In the genomic region with DNA sequence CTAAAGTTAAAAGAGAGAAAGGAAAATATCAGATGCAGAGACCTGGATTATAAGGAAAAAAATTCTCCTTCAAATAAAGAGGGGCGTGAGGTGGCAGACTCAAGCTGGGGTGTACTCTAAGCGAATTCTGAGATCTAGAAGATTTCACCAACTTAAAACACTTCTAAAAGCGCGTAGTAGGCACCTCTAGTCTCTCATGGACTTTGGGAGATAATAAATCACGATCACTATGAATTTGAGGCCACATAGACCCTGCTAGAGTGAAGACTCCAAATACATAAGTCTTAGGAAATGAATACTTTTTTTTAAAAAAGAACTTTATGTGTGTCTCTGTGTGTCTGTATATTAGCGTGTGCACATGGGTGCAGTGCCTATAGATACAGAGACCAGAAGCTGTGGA, we compare ENCODE assay signal across 8 mouse cellular contexts. TPM values are rescaled to one million over a fixed set of nuclear protein-coding genes. Genes with fewer than 3 reads are reported as not detected.
DNase-seq lines count a peak whose midpoint lies in the region; ATAC-seq and TF ChIP-seq lines count a peak whose summit lies in the region.

No protein-coding gene starts in this region.

- peak overlapping the region; percentile 84 for H3K4me2 ChIP-seq in heart, postnatal 0 days (ENCODE audit: low read depth, low read length)
- H3K4me2 ChIP-seq in hindbrain, embryonic 14.5 days (replicated peaks), result peak overlapping the region; percentile 75

- peaks cover 34% of the 10 kb centered on the region for H3K36me3 ChIP-seq in heart, postnatal 0 days (replicated peaks; ENCODE audit: control insufficient read depth, insufficient read depth, low read length)
- H3K36me3 ChIP-seq in embryonic facial prominence, embryonic 10.5 days (replicated peaks), result peaks cover 39% of the 10 kb centered on the region
- H3K36me3 ChIP-seq in hindbrain, embryonic 14.5 days (replicated peaks; ENCODE audit: control insufficient read depth, insufficient read depth), result peaks cover 33% of the 10 kb centered on the region
- peaks cover 36% of the 10 kb centered on the region for H3K36me3 ChIP-seq in midbrain, embryonic 10.5 days

- peaks cover 23% of the 10 kb centered on the region for H3K4me1 ChIP-seq in heart, postnatal 0 days (ENCODE audit: control insufficient read depth, insufficient read depth)
- peaks cover 70% of the 10 kb centered on the region for H3K4me1 ChIP-seq in embryonic facial prominence, embryonic 10.5 days
- peaks cover 37% of the 10 kb centered on the region for H3K4me1 ChIP-seq in hindbrain, embryonic 14.5 days (replicated peaks; ENCODE audit: control insufficient read depth, insufficient read depth, low read length)
- H3K4me1 ChIP-seq in midbrain, embryonic 10.5 days, result peaks cover 72% of the 10 kb centered on the region

- TF ChIP-seq CTCF in heart, postnatal 0 days (IDR thresholded peaks at IDR 0.05; ENCODE audit: low read depth), result no peak

- no peak overlapping the region for H3K27ac ChIP-seq in heart, postnatal 0 days (ENCODE audit: low read depth)
- peak overlapping the region; percentile 81 for H3K27ac ChIP-seq in embryonic facial prominence, embryonic 10.5 days (replicated peaks)
- no peak overlapping the region for H3K27ac ChIP-seq in hindbrain, embryonic 14.5 days
- peak overlapping the region; percentile 83; the same call in 1 of the 2 replicates for H3K27ac ChIP-seq in midbrain, embryonic 10.5 days (replicated peaks)

- H3K27me3 ChIP-seq in heart, postnatal 0 days (ENCODE audit: control insufficient read depth, insufficient read depth, low read length), result no peaks in the 10 kb centered on the region
- H3K27me3 ChIP-seq in embryonic facial prominence, embryonic 10.5 days (replicated peaks; ENCODE audit: low read depth, poor library complexity, severe bottlenecking), result no peaks in the 10 kb centered on the region
- H3K27me3 ChIP-seq in hindbrain, embryonic 14.5 days (ENCODE audit: control insufficient read depth, insufficient read depth, low read length), result no peaks in the 10 kb centered on the region
- H3K27me3 ChIP-seq in midbrain, embryonic 10.5 days (ENCODE audit: low read depth, poor library complexity, severe bottlenecking), result no peaks in the 10 kb centered on the region

- TF ChIP-seq EP300 in heart, postnatal 0 days (IDR thresholded peaks at IDR 0.05; ENCODE audit: low read depth), result no peak

- no peak for DNase-seq in heart, postnatal 0 days (ENCODE audit: low spot score)
- DNase-seq in heart, adult 8-10 months (ENCODE audit: low spot score), result no peak
- no peak for DNase-seq in embryonic facial prominence, embryonic 10.5 days (ENCODE audit: low spot score)
- DNase-seq in hindbrain, embryonic 14.5 days (ENCODE audit: low spot score), result no peak
- DNase-seq in midbrain, embryonic 10.5 days (ENCODE audit: low spot score), result no peak
- DNase-seq in adrenal gland, postnatal 4 days (ENCODE audit: low spot score in 2 of 2), result no peak
- DNase-seq in layer of hippocampus, adult 9-10 months (ENCODE audit: low spot score), result no peak
- no peak for DNase-seq in layer of hippocampus, adult 8-10 months (ENCODE audit: low spot score in 2 of 2)

- no peaks in the 10 kb centered on the region for H3K9me3 ChIP-seq in heart, postnatal 0 days (replicated peaks; ENCODE audit: control insufficient read depth, low read length)
- no peaks in the 10 kb centered on the region for H3K9me3 ChIP-seq in embryonic facial prominence, embryonic 10.5 days
- H3K9me3 ChIP-seq in hindbrain, embryonic 14.5 days (ENCODE audit: control insufficient read depth, low read length), result no peaks in the 10 kb centered on the region
- H3K9me3 ChIP-seq in midbrain, embryonic 10.5 days (replicated peaks), result no peaks in the 10 kb centered on the region

- H3K9ac ChIP-seq in heart, postnatal 0 days (replicated peaks; ENCODE audit: low read depth, low read length), result no peak overlapping the region
- peak overlapping the region; percentile 72; the same call in 1 of the 2 replicates for H3K9ac ChIP-seq in hindbrain, embryonic 14.5 days

- ATAC-seq in heart, postnatal 0 days (ENCODE audit: insufficient read depth, low read depth), result no peak
- ATAC-seq in hindbrain, embryonic 14.5 days (ENCODE audit: low FRiP score), result no peak

- WGBS in heart, postnatal 0 days, result 57% methylated on average over 6 of the region's 6 CpGs
- WGBS in embryonic facial prominence, embryonic 10.5 days, result 70% methylated on average over 6 of the region's 6 CpGs
- 69% methylated on average over 6 of the region's 6 CpGs for WGBS in hindbrain, embryonic 14.5 days
- 64% methylated on average over 6 of the region's 6 CpGs for WGBS in midbrain, embryonic 10.5 days

- no peak overlapping the region for H3K4me3 ChIP-seq in heart, postnatal 0 days (ENCODE audit: low read depth, low read length)
- H3K4me3 ChIP-seq in embryonic facial prominence, embryonic 10.5 days, result peak overlapping the region; percentile 67
- H3K4me3 ChIP-seq in hindbrain, embryonic 14.5 days (replicated peaks; ENCODE audit: low read length), result peak overlapping the region; percentile 50
- peak overlapping the region; percentile 60 for H3K4me3 ChIP-seq in midbrain, embryonic 10.5 days

RNA-seq across cellular contexts. Expression of a gene that starts 0.5 kb away (rescaled TPM):
- total RNA-seq in heart, postnatal 0 days (2014; rRNA removed; ENCODE audit: low replicate concordance), result 378 and 469 TPM in 2 replicates
- 815 and 873 TPM in 2 replicates for polyA plus RNA-seq in heart, postnatal 0 days (2015; fragmentation: Nextera tagmentation; extraction: Ambion mirVana)
- total RNA-seq in heart, adult 8-10 months (2022), result 1,000 to 10,000 TPM; 1,233 to 1,415 (median 1,285) TPM
- polyA plus RNA-seq in embryonic facial prominence, embryonic 10.5 days (2016; fragmentation: Nextera tagmentation; extraction: Ambion mirVana), result 42.2 and 46.3 TPM in 2 replicates
- 49.9 and 56.1 TPM in 2 replicates for polyA plus RNA-seq in hindbrain, embryonic 14.5 days (2014; fragmentation: Nextera tagmentation; extraction: Ambion mirVana)
- 42.2 and 48.6 TPM in 2 replicates for polyA plus RNA-seq in midbrain, embryonic 10.5 days (2016; fragmentation: Nextera tagmentation; extraction: Ambion mirVana)
- total RNA-seq in adrenal gland, postnatal 4 days (2021), result 100 to 1,000 TPM; 295 to 378 TPM
- total RNA-seq in layer of hippocampus, adult 8-10 months (2022), result 10 to 100 TPM; 60.3 to 69.1 (median 64.8) TPM

RNA-seq across cellular contexts. Expression of a gene that starts 1.1 kb away (rescaled TPM):
- 3.4 and 10.3 TPM in 2 replicates for total RNA-seq in heart, postnatal 0 days (2014; rRNA removed; ENCODE audit: low replicate concordance)
- polyA plus RNA-seq in heart, postnatal 0 days (2015; fragmentation: Nextera tagmentation; extraction: Ambion mirVana), result 2.2 TPM in 2 replicates
- total RNA-seq in heart, adult 8-10 months (2022), result 1 to 10 TPM; 3.9 to 6.3 (median 5.2) TPM
- polyA plus RNA-seq in embryonic facial prominence, embryonic 10.5 days (2016; fragmentation: Nextera tagmentation; extraction: Ambion mirVana), result 12.6 and 13.2 TPM in 2 replicates
- 25.6 and 26.6 TPM in 2 replicates for polyA plus RNA-seq in hindbrain, embryonic 14.5 days (2014; fragmentation: Nextera tagmentation; extraction: Ambion mirVana)
- polyA plus RNA-seq in midbrain, embryonic 10.5 days (2016; fragmentation: Nextera tagmentation; extraction: Ambion mirVana), result 16.6 and 23.8 TPM in 2 replicates
- total RNA-seq in adrenal gland, postnatal 4 days (2021), result 10 to 100 TPM; 63.0 to 64.4 TPM
- total RNA-seq in layer of hippocampus, adult 8-10 months (2022), result 100 to 1,000 TPM; 730 to 858 (median 789) TPM

RNA-seq across cellular contexts. Expression of a gene that starts 15.3 kb away (rescaled TPM):
- 10.8 TPM in 2 replicates for total RNA-seq in heart, postnatal 0 days (2014; rRNA removed; ENCODE audit: low replicate concordance)
- 6.5 and 7.5 TPM in 2 replicates for polyA plus RNA-seq in heart, postnatal 0 days (2015; fragmentation: Nextera tagmentation; extraction: Ambion mirVana)
- total RNA-seq in heart, adult 8-10 months (2022), result 1 to 10 TPM; 4.0 to 6.4 (median 5.1) TPM
- polyA plus RNA-seq in embryonic facial prominence, embryonic 10.5 days (2016; fragmentation: Nextera tagmentation; extraction: Ambion mirVana), result 59.0 and 59.8 TPM in 2 replicates
- 17.9 and 20.9 TPM in 2 replicates for polyA plus RNA-seq in hindbrain, embryonic 14.5 days (2014; fragmentation: Nextera tagmentation; extraction: Ambion mirVana)
- polyA plus RNA-seq in midbrain, embryonic 10.5 days (2016; fragmentation: Nextera tagmentation; extraction: Ambion mirVana), result 52.1 and 54.1 TPM in 2 replicates
- 10 to 100 TPM; 35.5 to 38.2 TPM for total RNA-seq in adrenal gland, postnatal 4 days (2021)
- total RNA-seq in layer of hippocampus, adult 8-10 months (2022), result 10 to 100 TPM; 35.4 to 54.0 (median 41.6) TPM

RNA-seq across cellular contexts. Expression of a gene that starts 20.1 kb away (rescaled TPM):
- total RNA-seq in heart, postnatal 0 days (2014; rRNA removed; ENCODE audit: low replicate concordance), result 27.4 and 54.8 TPM in 2 replicates
- polyA plus RNA-seq in heart, postnatal 0 days (2015; fragmentation: Nextera tagmentation; extraction: Ambion mirVana), result 30.3 and 34.2 TPM in 2 replicates
- 10 to 100 TPM; 21.0 to 24.9 (median 23.6) TPM for total RNA-seq in heart, adult 8-10 months (2022)
- polyA plus RNA-seq in embryonic facial prominence, embryonic 10.5 days (2016; fragmentation: Nextera tagmentation; extraction: Ambion mirVana), result 96.5 and 98.3 TPM in 2 replicates
- polyA plus RNA-seq in hindbrain, embryonic 14.5 days (2014; fragmentation: Nextera tagmentation; extraction: Ambion mirVana), result 38.0 and 38.4 TPM in 2 replicates
- 95.1 and 96.3 TPM in 2 replicates for polyA plus RNA-seq in midbrain, embryonic 10.5 days (2016; fragmentation: Nextera tagmentation; extraction: Ambion mirVana)
- total RNA-seq in adrenal gland, postnatal 4 days (2021), result 10 to 100 TPM; 51.4 to 53.4 TPM
- total RNA-seq in layer of hippocampus, adult 8-10 months (2022), result 10 to 100 TPM; 45.2 to 59.7 (median 49.7) TPM

RNA-seq across cellular contexts. Expression of a gene that starts 24.7 kb away (rescaled TPM):
- total RNA-seq in heart, postnatal 0 days (2014; rRNA removed; ENCODE audit: low replicate concordance), result 208 and 305 TPM in 2 replicates
- polyA plus RNA-seq in heart, postnatal 0 days (2015; fragmentation: Nextera tagmentation; extraction: Ambion mirVana), result 472 and 510 TPM in 2 replicates
- 100 to 1,000 TPM; 287 to 342 (median 325) TPM for total RNA-seq in heart, adult 8-10 months (2022)
- polyA plus RNA-seq in embryonic facial prominence, embryonic 10.5 days (2016; fragmentation: Nextera tagmentation; extraction: Ambion mirVana), result 317 and 331 TPM in 2 replicates
- 624 and 628 TPM in 2 replicates for polyA plus RNA-seq in hindbrain, embryonic 14.5 days (2014; fragmentation: Nextera tagmentation; extraction: Ambion mirVana)
- polyA plus RNA-seq in midbrain, embryonic 10.5 days (2016; fragmentation: Nextera tagmentation; extraction: Ambion mirVana), result 409 and 454 TPM in 2 replicates
- total RNA-seq in adrenal gland, postnatal 4 days (2021), result 100 to 1,000 TPM; 294 to 311 TPM
- 100 to 1,000 TPM; 232 to 255 (median 246) TPM for total RNA-seq in layer of hippocampus, adult 8-10 months (2022)

Comparison
In these comparisons a context has a peak if more than half of its experiments do, and no peak if none do; other contexts are left out.
1. H3K27ac ChIP-seq: peak in embryonic facial prominence, embryonic 10.5 days (single experiment) and midbrain, embryonic 10.5 days (single experiment); none in heart, postnatal 0 days (single experiment) and hindbrain, embryonic 14.5 days (single experiment).
2. RNA of a gene that starts 1.1 kb away (total RNA-seq): 730 to 858 TPM in layer of hippocampus, adult 8-10 months; 63.0 to 64.4 TPM in adrenal gland, postnatal 4 days, 3.4 to 10.3 TPM in heart, postnatal 0 days and 3.9 to 6.3 TPM in heart, adult 8-10 months; every median in the first group is over 10 times any median in the second.